Mouse (Mus musculus) hindbrain, embryonic 14.5 days (tissue): ENCODE measurements around the gene Pip5k1b. TPM values are rescaled to one million over a fixed set of nuclear protein-coding genes. Genes with fewer than 3 reads are reported as not detected.

Experiments
- ATAC-seq: fragments of 200-750 bp; cut with Nextera tagmentation; 2 replicates; pipeline ENCODE4 v1.8.0; 2017; ENCODE audit warnings: moderate number of reproducible peaks, mild to moderate bottlenecking, moderate TSS enrichment, moderate library complexity; ENCODE audit not compliant: low FRiP score
- DNase-seq: peaks from one replicate; pipeline ENCODE4 v3.0.0-alpha.2; 2015; ENCODE audit warnings: low spot score
- H3K27ac ChIP-seq: fragments of 300-500 bp; sonication (generic); 2 replicates; pipeline ENCODE4 v1.5.1; 2014; ENCODE audit warnings: mild to moderate bottlenecking, moderate library complexity
- H3K27me3 ChIP-seq: fragments of 300-500 bp; sonication (generic); 2 replicates; pipeline ENCODE4 v1.6.1; 2014; ENCODE audit warnings: mild to moderate bottlenecking, low read length, mixed read lengths; ENCODE audit not compliant: control insufficient read depth, insufficient read depth
- H3K36me3 ChIP-seq: fragments of 300-500 bp; sonication (generic); replicated peaks from 2 replicates; pipeline ENCODE4 v1.6.1; 2014; ENCODE audit not compliant: control insufficient read depth, insufficient read depth
- H3K4me1 ChIP-seq: fragments of 300-500 bp; sonication (generic); replicated peaks from 2 replicates; pipeline ENCODE4 v1.6.1; 2014; ENCODE audit warnings: antibody characterized with exemption, low read length, mixed read lengths; ENCODE audit not compliant: control insufficient read depth, insufficient read depth
- H3K4me2 ChIP-seq: fragments of 300-500 bp; sonication (generic); replicated peaks from 2 replicates; pipeline ENCODE4 v1.6.1; 2014; ENCODE audit warnings: mild to moderate bottlenecking, moderate library complexity
- H3K4me3 ChIP-seq: fragments of 300-500 bp; sonication (generic); replicated peaks from 2 replicates; pipeline ENCODE4 v1.5.1; 2014; ENCODE audit warnings: mild to moderate bottlenecking, low read length
- H3K9ac ChIP-seq: fragments of 300-500 bp; sonication (generic); 2 replicates; pipeline ENCODE4 v1.6.1; 2014
- H3K9me3 ChIP-seq: fragments of 300-500 bp; sonication (generic); 2 replicates; pipeline ENCODE4 v1.6.1; 2016; ENCODE audit warnings: low read length; ENCODE audit not compliant: control insufficient read depth
- WGBS: fragments of 180-500 bp; shearing (Covaris S2); extraction: QIAGEN DNeasy Blood & Tissue Kit; methylation state at CpG from one replicate; pipeline ENCODE4 v1.1.7; 2014; 5-methylcytosine and 5-hydroxymethylcytosine counted together
- polyA plus RNA-seq: library from polyadenylated mRNA; unstranded; fragments of >200 nt; fragmentation: Nextera tagmentation; extraction: Ambion mirVana; gene quantifications from 2 replicates; pipeline ENCODE4 v1.2.1, GENCODE M21; 2014

The Pip5k1b gene
- polyA plus RNA-seq, 1 experiment from 2014 or later: 3.9 TPM

GRCm38 (mm10) chr19:24302198-24302597 lies 253.5 kb downstream of the Pip5k1b start:
- ATAC-seq: no peak
- no peaks in the 10 kb centered on the region for H3K9me3 ChIP-seq
- WGBS: 29% methylated on average over 10 of the region's 10 CpGs
- H3K4me2 ChIP-seq: no peak overlapping the region
- no peaks in the 10 kb centered on the region for H3K27me3 ChIP-seq
- H3K36me3 ChIP-seq: no peaks in the 10 kb centered on the region
- no peak overlapping the region for H3K27ac ChIP-seq
- no peak overlapping the region for H3K9ac ChIP-seq
- DNase-seq: no peak
- H3K4me1 ChIP-seq: no peaks in the 10 kb centered on the region
- H3K4me3 ChIP-seq: no peak overlapping the region

- ATAC-seq: no peak
- no peak overlapping the region for H3K4me2 ChIP-seq
Measured at GRCm38 (mm10) chr19:24301768-24302148, 253.9 kb downstream of the Pip5k1b start.

GRCm38 (mm10) chr19:24300994-24301767 lies 254.5 kb downstream of the Pip5k1b start:
- WGBS: 3% methylated on average over 9 of the region's 9 CpGs
- H3K4me3 ChIP-seq: peak overlapping the region; percentile 12; the same call in 1 of the 2 replicates
- no peaks in the 10 kb centered on the region for H3K4me1 ChIP-seq
- no peaks in the 10 kb centered on the region for H3K36me3 ChIP-seq
- ATAC-seq (peak; percentile 88), DNase-seq (peak; percentile 90)
- peak overlapping the region; percentile 42 for H3K4me2 ChIP-seq
- H3K9me3 ChIP-seq: no peaks in the 10 kb centered on the region
- no peaks in the 10 kb centered on the region for H3K27me3 ChIP-seq
- H3K9ac ChIP-seq: no peak overlapping the region
- no peak overlapping the region for H3K27ac ChIP-seq

More at GRCm38 (mm10) chr19:24301768-24302148, 253.9 kb downstream of the Pip5k1b start:
- Histone ChIP-seq H3K4me1 (no peaks in the 10 kb centered on the region), H3K9me3 (no peaks in the 10 kb centered on the region), H3K36me3 (no peaks in the 10 kb centered on the region), H3K9ac (no peak overlapping the region), H3K27me3 (no peaks in the 10 kb centered on the region), H3K27ac (no peak overlapping the region), H3K4me3 (no peak overlapping the region)
- WGBS: 14% methylated on average over 5 of the region's 5 CpGs
- no peak for DNase-seq

- WGBS: 83% methylated on average over 5 of the region's 5 CpGs
- no peaks in the 10 kb centered on the region for H3K36me3 ChIP-seq
- H3K4me3 ChIP-seq: no peak overlapping the region
- H3K9me3 ChIP-seq: no peaks in the 10 kb centered on the region
- no peaks in the 10 kb centered on the region; the same call in 1 of the 2 replicates for H3K27me3 ChIP-seq
- ATAC-seq (no peak), DNase-seq (no peak)
- H3K27ac ChIP-seq: no peak overlapping the region
- H3K9ac ChIP-seq: no peak overlapping the region
- no peak overlapping the region for H3K4me2 ChIP-seq
- no peaks in the 10 kb centered on the region for H3K4me1 ChIP-seq
Measured at GRCm38 (mm10) chr19:24293537-24293936, 262.1 kb downstream of the Pip5k1b start.

GRCm38 (mm10) chr19:24284187-24284586 lies 271.5 kb downstream of the Pip5k1b start:
- no peak overlapping the region for H3K9ac ChIP-seq
- no peaks in the 10 kb centered on the region for H3K9me3 ChIP-seq
- DNase-seq (peak; percentile 51), ATAC-seq (no peak)
- no peak overlapping the region for H3K27ac ChIP-seq
- WGBS: 69% methylated on average over 4 of the region's 4 CpGs
- no peaks in the 10 kb centered on the region for H3K27me3 ChIP-seq
- H3K4me2 ChIP-seq: no peak overlapping the region
- H3K4me3 ChIP-seq: no peak overlapping the region
- peaks cover 7% of the 10 kb centered on the region; the same call in 1 of the 2 replicates for H3K4me1 ChIP-seq
- H3K36me3 ChIP-seq: no peaks in the 10 kb centered on the region

GRCm38 (mm10) chr19:24281288-24281980 lies 274.2 kb downstream of the Pip5k1b start:
- H3K27me3 ChIP-seq: no peaks in the 10 kb centered on the region
- peak overlapping the region; percentile 82 for H3K4me2 ChIP-seq
- 67% methylated on average over 7 of the region's 7 CpGs for WGBS
- H3K4me1 ChIP-seq: peaks cover 7% of the 10 kb centered on the region; the same call in 1 of the 2 replicates
- no peaks in the 10 kb centered on the region for H3K9me3 ChIP-seq
- no peaks in the 10 kb centered on the region for H3K36me3 ChIP-seq
- ATAC-seq (no peak), DNase-seq (no peak)
- no peak overlapping the region for H3K27ac ChIP-seq
- no peak overlapping the region for H3K9ac ChIP-seq
- H3K4me3 ChIP-seq: peak overlapping the region; percentile 71

- Histone ChIP-seq H3K4me2 (peak within 1 kb of the TSS; percentile 82), H3K36me3 (no peaks in the 10 kb centered on the region; the same call in 1 of the 2 replicates), H3K9me3 (no peaks in the 10 kb centered on the region), H3K4me1 (peaks cover 7% of the 10 kb centered on the region; the same call in 1 of the 2 replicates), H3K27ac (peak within 1 kb of the TSS; percentile 87), H3K27me3 (no peaks in the 10 kb centered on the region), H3K4me3 (peak within 1 kb of the TSS; percentile 71), H3K9ac (peak within 1 kb of the TSS; percentile 72)
- peak; percentile 92 for ATAC-seq
- DNase-seq: peak; percentile 73
- 1% methylated on average over 15 of the region's 22 CpGs for WGBS
Measured at GRCm38 (mm10) chr19:24280601-24281228, 275.0 kb downstream of the Pip5k1b start, which contains the start of gene Fxn. Gene Fxn, minus strand, starts transcription at chr19:24280605.

- peak; percentile 90 for DNase-seq
Measured at GRCm38 (mm10) chr19:24279706-24280600, 275.7 kb downstream of the Pip5k1b start.

More at GRCm38 (mm10) chr19:24279706-24280600, 275.7 kb downstream of the Pip5k1b start:
- Histone ChIP-seq H3K4me2 (peak overlapping the region; percentile 82), H3K36me3 (no peaks in the 10 kb centered on the region; the same call in 1 of the 2 replicates), H3K9ac (peak overlapping the region; percentile 72), H3K4me3 (peak overlapping the region; percentile 71), H3K27ac (peak overlapping the region; percentile 87), H3K9me3 (no peaks in the 10 kb centered on the region), H3K4me1 (peaks cover 7% of the 10 kb centered on the region; the same call in 1 of the 2 replicates), H3K27me3 (no peaks in the 10 kb centered on the region)
- ATAC-seq: peak; percentile 78
- WGBS: under 1% methylated on average over 78 of the region's 78 CpGs
